Mouse (Mus musculus) forebrain, embryonic 11.5 days (tissue): ENCODE data around the gene Bmpr2. TPM values are rescaled to one million over a fixed set of nuclear protein-coding genes. Genes with fewer than 3 reads are reported as not detected.

Experiments used
- ATAC-seq: fragments of 200-750 bp; cut with Nextera tagmentation; replicated peaks from 2 replicates; pipeline ENCODE4 v1.8.0; 2017; ENCODE audit warnings: moderate TSS enrichment; ENCODE audit not compliant: low FRiP score
- DNase-seq: peaks from one replicate; pipeline ENCODE4 v3.0.0-alpha.2; 2017; ENCODE audit warnings: low spot score
- H3K27ac ChIP-seq: fragments of 300-500 bp; sonication (generic); 2 replicates; pipeline ENCODE4 v1.5.1; 2014; ENCODE audit warnings: low read depth, low read length
- H3K27me3 ChIP-seq: fragments of 300-500 bp; sonication (generic); 2 replicates; pipeline ENCODE4 v1.6.1; 2014; ENCODE audit warnings: mild to moderate bottlenecking, low read length, mixed read lengths; ENCODE audit not compliant: control insufficient read depth, insufficient read depth
- H3K36me3 ChIP-seq: fragments of 300-500 bp; sonication (generic); 2 replicates; pipeline ENCODE4 v1.6.1; 2014; ENCODE audit warnings: mild to moderate bottlenecking, low read length, moderate library complexity, mixed read lengths; ENCODE audit not compliant: control insufficient read depth, insufficient read depth
- H3K4me1 ChIP-seq: fragments of 300-500 bp; sonication (generic); replicated peaks from 2 replicates; pipeline ENCODE4 v1.6.1; 2014; ENCODE audit warnings: low read length, mixed read lengths; ENCODE audit not compliant: control insufficient read depth, insufficient read depth
- H3K4me2 ChIP-seq: fragments of 300-500 bp; sonication (generic); 2 replicates; pipeline ENCODE4 v1.6.1; 2014; ENCODE audit warnings: low read depth, mild to moderate bottlenecking, low read length, moderate library complexity, mixed read lengths; ENCODE audit not compliant: severe bottlenecking
- H3K4me3 ChIP-seq: fragments of 300-500 bp; sonication (generic); 2 replicates; pipeline ENCODE4 v1.5.1; 2014; ENCODE audit warnings: low read depth, low read length
- H3K9ac ChIP-seq: fragments of 300-500 bp; sonication (generic); 2 replicates; pipeline ENCODE4 v1.6.1; 2014; ENCODE audit warnings: low read length
- H3K9me3 ChIP-seq: fragments of 300-500 bp; sonication (generic); 2 replicates; pipeline ENCODE4 v1.6.1; 2016; ENCODE audit warnings: low read length, mixed read lengths; ENCODE audit not compliant: control insufficient read depth
- WGBS: fragments of 180-500 bp; shearing (Covaris S2); extraction: QIAGEN DNeasy Blood & Tissue Kit; methylation state at CpG from one replicate; pipeline ENCODE4 v1.1.7; 2014; 5-methylcytosine and 5-hydroxymethylcytosine counted together
- polyA plus RNA-seq: library from polyadenylated mRNA; unstranded; fragments of >200 nt; fragmentation: Nextera tagmentation; extraction: Ambion mirVana; gene quantifications from 2 replicates; pipeline ENCODE4 v1.2.1, GENCODE M21; 2014

Gene Bmpr2
- polyA plus RNA-seq, 1 experiment from 2014 or later, result 12.3 TPM

- H3K4me2 ChIP-seq, result no peak overlapping the region
- H3K9me3 ChIP-seq, result no peaks in the 10 kb centered on the region
- no peak overlapping the region for H3K9ac ChIP-seq
- no peaks in the 10 kb centered on the region; the same call in 1 of the 2 replicates for H3K4me1 ChIP-seq
- H3K36me3 ChIP-seq, result no peaks in the 10 kb centered on the region
- no peaks in the 10 kb centered on the region for H3K27me3 ChIP-seq
- no peak overlapping the region for H3K27ac ChIP-seq
- no peak overlapping the region for H3K4me3 ChIP-seq
- no peak for ATAC-seq
- DNase-seq, result no peak
Observed at GRCm38 (mm10) chr1:59918075-59918474, 154.9 kb downstream of the Bmpr2 start.

- Histone ChIP-seq H3K4me1 (no peaks in the 10 kb centered on the region), H3K27me3 (no peaks in the 10 kb centered on the region), H3K4me2 (no peak overlapping the region), H3K27ac (no peak overlapping the region), H3K9ac (no peak overlapping the region), H3K36me3 (no peaks in the 10 kb centered on the region), H3K9me3 (no peaks in the 10 kb centered on the region), H3K4me3 (no peak overlapping the region)
- DNase-seq, result no peak
- no peak for ATAC-seq
- WGBS, result 85% methylated on average over 1 of the region's 1 CpGs
Observed at GRCm38 (mm10) chr1:59923201-59923600, 160.0 kb downstream of the Bmpr2 start.

- Histone ChIP-seq H3K9me3 (no peaks in the 10 kb centered on the region), H3K4me3 (no peak overlapping the region), H3K27ac (no peak overlapping the region), H3K4me2 (no peak overlapping the region), H3K27me3 (no peaks in the 10 kb centered on the region), H3K9ac (no peak overlapping the region), H3K36me3 (no peaks in the 10 kb centered on the region), H3K4me1 (no peaks in the 10 kb centered on the region)
- 78% methylated on average over 1 of the region's 1 CpGs for WGBS
- no peak for DNase-seq
- no peak for ATAC-seq
Observed at GRCm38 (mm10) chr1:59923673-59924072, 160.5 kb downstream of the Bmpr2 start.

- 98% methylated on average over 2 of the region's 2 CpGs for WGBS
- no peak for ATAC-seq
Observed at GRCm38 (mm10) chr1:59924411-59924810, 161.2 kb downstream of the Bmpr2 start.

GRCm38 (mm10) chr1:59926021-59926672, 162.9 kb downstream of the Bmpr2 start:
- no peak overlapping the region for H3K9ac ChIP-seq
- ATAC-seq (no peak), DNase-seq (no peak)
- no peak overlapping the region for H3K27ac ChIP-seq
- no peak overlapping the region for H3K4me2 ChIP-seq
- H3K27me3 ChIP-seq, result no peaks in the 10 kb centered on the region
- no peak overlapping the region for H3K4me3 ChIP-seq
- no peaks in the 10 kb centered on the region for H3K36me3 ChIP-seq
- H3K4me1 ChIP-seq, result no peaks in the 10 kb centered on the region
- H3K9me3 ChIP-seq, result no peaks in the 10 kb centered on the region
- 93% methylated on average over 3 of the region's 3 CpGs for WGBS

More at GRCm38 (mm10) chr1:59924411-59924810, 161.2 kb downstream of the Bmpr2 start:
- Histone ChIP-seq H3K9ac (no peak overlapping the region), H3K36me3 (no peaks in the 10 kb centered on the region), H3K27me3 (no peaks in the 10 kb centered on the region), H3K4me2 (no peak overlapping the region), H3K9me3 (no peaks in the 10 kb centered on the region), H3K4me3 (no peak overlapping the region), H3K4me1 (no peaks in the 10 kb centered on the region), H3K27ac (no peak overlapping the region)
- no peak for DNase-seq

GRCm38 (mm10) chr1:59927131-59927680, 164.0 kb downstream of the Bmpr2 start:
- H3K4me1 ChIP-seq, result no peaks in the 10 kb centered on the region
- H3K4me2 ChIP-seq, result no peak overlapping the region
- H3K9me3 ChIP-seq, result no peaks in the 10 kb centered on the region
- ATAC-seq (no peak), DNase-seq (no peak)
- H3K27ac ChIP-seq, result no peak overlapping the region
- no peak overlapping the region for H3K9ac ChIP-seq
- no peaks in the 10 kb centered on the region for H3K27me3 ChIP-seq
- H3K4me3 ChIP-seq, result no peak overlapping the region
- 85% methylated on average over 2 of the region's 2 CpGs for WGBS
- no peaks in the 10 kb centered on the region for H3K36me3 ChIP-seq

Other genes starting within 250 kb of the Bmpr2 start
- 0.85 and 0.99 TPM in 2 replicates for gene Gm973, start 247.1 kb upstream of the Bmpr2 start, polyA plus RNA-seq
- 507 and 560 TPM in 2 replicates for gene Sumo1, start 92.6 kb upstream of the Bmpr2 start, polyA plus RNA-seq
- gene Nop58, start 78.4 kb upstream of the Bmpr2 start, polyA plus RNA-seq, result 283 and 311 TPM in 2 replicates
- gene Fam117b, start 149.6 kb downstream of the Bmpr2 start, polyA plus RNA-seq, result 17.2 and 17.6 TPM in 2 replicates